In the genomic region with DNA sequence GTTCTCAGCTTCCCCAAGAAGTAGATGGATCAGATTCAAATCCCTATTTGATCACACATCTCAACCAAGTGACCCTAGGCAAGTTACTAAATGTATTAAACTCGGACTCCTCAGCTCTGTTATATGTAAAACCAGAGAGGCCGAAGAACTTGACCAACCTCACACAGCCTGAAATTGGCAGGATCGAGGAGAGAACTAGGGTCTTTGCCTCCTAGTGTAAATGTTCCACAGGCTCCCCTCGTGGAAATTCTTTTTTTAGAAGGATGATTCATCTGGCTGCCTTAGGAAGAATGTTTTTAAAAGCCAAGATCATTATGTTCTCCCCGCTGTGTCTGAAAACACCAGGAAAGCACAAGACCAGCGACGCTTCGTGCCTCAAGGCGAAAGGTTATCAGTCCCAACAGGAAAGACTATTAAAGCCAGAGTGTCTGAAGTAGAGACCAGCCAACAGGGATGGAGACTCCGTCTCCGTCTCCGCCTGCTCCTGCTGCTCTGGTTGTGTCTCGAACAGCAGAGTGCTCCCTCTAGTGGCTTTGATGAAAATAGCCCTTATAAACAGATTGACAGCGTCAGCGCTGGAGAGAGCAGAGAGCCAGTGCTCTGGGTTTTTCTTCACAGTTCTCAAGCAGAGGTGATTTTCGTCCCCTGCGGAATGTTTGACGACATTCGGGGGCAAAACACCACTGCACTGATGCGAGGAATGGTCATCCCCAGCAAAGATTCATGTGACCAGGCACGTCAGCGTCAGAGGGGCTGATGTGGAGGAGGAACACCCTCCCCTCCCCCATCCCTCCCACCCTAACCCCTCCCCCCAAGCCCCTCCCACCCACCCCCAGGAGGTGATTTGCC, we compare ENCODE assay signal across 8 mouse cellular contexts. TPM values are rescaled to one million over a fixed set of nuclear protein-coding genes. Genes with fewer than 3 reads are reported as not detected.
DNase-seq lines count a peak whose midpoint lies in the region; TF ChIP-seq lines count a peak whose summit lies in the region.

No protein-coding gene starts in this region.

- TF ChIP-seq CTCF in cortical plate, adult 2 months (IDR thresholded peaks at IDR 0.05; ENCODE audit: extremely low read depth, insufficient read depth, low read length) = peak; percentile 88
- TF ChIP-seq CTCF in gastrocnemius, adult 2 months (IDR thresholded peaks at IDR 0.05) = peak; percentile 96
- TF ChIP-seq CTCF in left cerebral cortex, adult 2 months (IDR thresholded peaks at IDR 0.05) = peak; percentile 92

- 13% methylated on average over 22 of the region's 22 CpGs for WGBS in macrophage (ENCODE audit: missing documents)

- H3K79me2 ChIP-seq in macrophage (ENCODE audit: inconsistent target) = no peaks in the 10 kb centered on the region

- DNase-seq in adipocyte (ENCODE audit: low spot score) = peak; percentile 92
- peak; percentile 64 for DNase-seq in gastrocnemius, adult 2 months
- DNase-seq in hindlimb bud, embryonic 11.5 days (ENCODE audit: extremely low spot score, low read depth, low spot score) = peak; percentile 85
- peak; percentile 61 to 69 for DNase-seq in left cerebral cortex, adult 2 months (ENCODE audit: extremely low spot score in 1 of 2, low spot score in 2 of 2)
- peak; percentile 72 to 74 for DNase-seq in right cerebral cortex, adult 2 months (ENCODE audit: low spot score in 2 of 2)
- DNase-seq in urinary bladder, postnatal 36 days (ENCODE audit: low spot score in 2 of 2) = peak; percentile 50 to 72

- intact Hi-C loops in gastrocnemius, adult 2 months (cut with DNase I) = loop anchor here (2.0 kb wide), 1 partner anchor 84 kb away; no protein-coding TSS in a partner anchor
- intact Hi-C loops in left cerebral cortex, adult 2 months (cut with DNase I) = loop anchor here (1.0 to 5.0 kb wide), 3 partner anchors 27 to 89 kb away; no protein-coding TSS in a partner anchor

- H3K4me1 ChIP-seq in cortical plate, adult 2 months (ENCODE audit: control insufficient read depth, insufficient read depth, low read length) = no peaks in the 10 kb centered on the region

- H3K36me3 ChIP-seq in macrophage (ENCODE audit: inconsistent target) = no peaks in the 10 kb centered on the region

- no peak overlapping the region for H3K27ac ChIP-seq in cortical plate, adult 2 months (ENCODE audit: insufficient read depth, low read length)
- peak overlapping the region; percentile 92 for H3K27ac ChIP-seq in gastrocnemius, adult 2 months
- peak overlapping the region; percentile 81 for H3K27ac ChIP-seq in left cerebral cortex, adult 2 months
- 0 out of 2 replicates have a peak overlapping the region, but pooled peaks have one; percentile 4 for H3K27ac ChIP-seq in macrophage

- H3K4me3 ChIP-seq in cortical plate, adult 2 months (ENCODE audit: insufficient read depth, low read length) = peak overlapping the region; percentile 24
- peak overlapping the region; percentile 71 for H3K4me3 ChIP-seq in gastrocnemius, adult 2 months
- H3K4me3 ChIP-seq in left cerebral cortex, adult 2 months = peak overlapping the region; percentile 46
- H3K4me3 ChIP-seq in macrophage (ENCODE audit: inconsistent target) = peak overlapping the region; percentile 10; the same call in 1 of the 2 replicates

- TF ChIP-seq POLR2A in cortical plate, adult 2 months (IDR thresholded peaks at IDR 0.05; ENCODE audit: extremely low read depth, insufficient read depth, low read length) = peak; percentile 74

RNA-seq across cellular contexts. Expression of gene Zbtb38, which starts 6.3 kb away (rescaled TPM):
- polyA plus RNA-seq in cortical plate, adult 2 months (2012; rRNA removed) = 19.1 and 20.3 TPM in 2 replicates
- 10 to 100 TPM; 22.9 to 33.8 TPM for total RNA-seq in gastrocnemius, adult 2 months (2021)
- total RNA-seq in left cerebral cortex, adult 2 months (2021) = 10 to 100 TPM; 64.2 to 68.6 TPM
- 10 to 100 TPM in 25 of 26 experiments, 1 to 10 TPM in 1; 9.3 to 58.6 (median 22.7) TPM for total RNA-seq in macrophage (2018; cell fraction: chromatin; rRNA removed)
- 10 to 100 TPM; 12.6 to 50.5 (median 23.2) TPM for total RNA-seq in macrophage (2018; cell fraction: cytosol; rRNA removed)
- 10 to 100 TPM; 14.7 to 57.0 (median 26.5) TPM for total RNA-seq in macrophage (2018; cell fraction: nucleus; rRNA removed)
- polyA plus RNA-seq in macrophage (2018) = 11.3 to 18.9 TPM (median 18.6 TPM) in 3 replicates

Comparison
In these comparisons a context has a peak if more than half of its experiments do, and no peak if none do; other contexts are left out.
1. H3K4me3 ChIP-seq: peak in every context shown above with its lines; median percentile 71 in gastrocnemius, adult 2 months; 46 in left cerebral cortex, adult 2 months; 24 in cortical plate, adult 2 months; 10 in macrophage.